Mouse (Mus musculus): Measurements from ENCODE around the gene Hecw2. TPM values are rescaled to one million over a fixed set of nuclear protein-coding genes. Genes with fewer than 3 reads are reported as not detected.

Gene Hecw2
- total RNA-seq, 2 experiments from 2014 or later: 53.6 to 58.9 TPM

GRCm38 (mm10) chr1:53794279-53794678 is 400.7 kb downstream of the Hecw2 start:
- no peak for DNase-seq (ENCODE audit: low spot score in 2 of 2)

- no peak for DNase-seq (ENCODE audit: low spot score in 2 of 2)
Observed at GRCm38 (mm10) chr1:53791343-53791742, 403.6 kb downstream of the Hecw2 start.

GRCm38 (mm10) chr1:53784721-53785418 is 410.1 kb downstream of the Hecw2 start, which contains the start of gene Stk17b:
TSS of gene Stk17b (minus strand) at chr1:53785224.
- peak; percentile 71 to 77 for DNase-seq (ENCODE audit: low spot score in 2 of 2)

GRCm38 (mm10) chr1:53784291-53784720 is 410.7 kb downstream of the Hecw2 start:
- DNase-seq (ENCODE audit: low spot score in 2 of 2): no peak

- DNase-seq (ENCODE audit: low spot score in 2 of 2): no peak
Observed at GRCm38 (mm10) chr1:53782956-53783355, 412.0 kb downstream of the Hecw2 start.

- DNase-seq (ENCODE audit: low spot score in 2 of 2): no peak
Observed at GRCm38 (mm10) chr1:53782079-53782478, 412.9 kb downstream of the Hecw2 start.

GRCm38 (mm10) chr1:53781311-53781710 is 413.7 kb downstream of the Hecw2 start:
- no peak for DNase-seq (ENCODE audit: low spot score in 2 of 2)

GRCm38 (mm10) chr1:53776176-53776905 is 418.6 kb downstream of the Hecw2 start:
- no peak for DNase-seq (ENCODE audit: low spot score in 2 of 2)

GRCm38 (mm10) chr1:53775545-53775944 is 419.4 kb downstream of the Hecw2 start:
- DNase-seq (ENCODE audit: low spot score in 2 of 2): no peak

- DNase-seq (ENCODE audit: low spot score in 2 of 2): no peak
Observed at GRCm38 (mm10) chr1:53775036-53775435, 419.9 kb downstream of the Hecw2 start.

GRCm38 (mm10) chr1:53774571-53774970 is 420.4 kb downstream of the Hecw2 start:
- DNase-seq (ENCODE audit: low spot score in 2 of 2): no peak

- no peak for DNase-seq (ENCODE audit: low spot score in 2 of 2)
Observed at GRCm38 (mm10) chr1:53773994-53774393, 421.0 kb downstream of the Hecw2 start.

- no peak for DNase-seq (ENCODE audit: low spot score in 2 of 2)
Observed at GRCm38 (mm10) chr1:53772967-53773366, 422.0 kb downstream of the Hecw2 start.

- DNase-seq (ENCODE audit: low spot score in 2 of 2): no peak
Observed at GRCm38 (mm10) chr1:53771476-53771875, 423.5 kb downstream of the Hecw2 start.

GRCm38 (mm10) chr1:53766112-53766511 is 428.9 kb downstream of the Hecw2 start:
- DNase-seq (ENCODE audit: low spot score in 2 of 2): no peak

- DNase-seq (ENCODE audit: low spot score in 2 of 2): no peak
Observed at GRCm38 (mm10) chr1:53757316-53757715, 437.7 kb downstream of the Hecw2 start.

Small RNAs within 50 kb of the gene (microRNA-seq; reads per million reads assigned to microRNA genes)
- 0 reads per million in 2 experiments for gene Mir7681

Other genes with a start within 250 kb of the Hecw2 start
- not detected for gene Ccdc150, start 55.5 kb upstream of the Hecw2 start, total RNA-seq (2021)
- gene Gtf3c3, start 243.8 kb upstream of the Hecw2 start, total RNA-seq (2021): 10 to 100 TPM; 25.9 to 26.3 TPM